Comparison of ENCODE assay signal across 21 mouse cellular contexts in genomic region chr6:90836749-90837148, GRCm38 (mm10).
DNase-seq lines count a peak whose midpoint lies in the region; ATAC-seq and TF ChIP-seq lines count a peak whose summit lies in the region.
"Had no signal": no experiment of that assay in that cellular context is flagged by ENCODE, and none has a peak within 500 bp of the region (broad histone marks: within the 10 kb centered on the region; RNA-seq: fewer than 3 reads in every experiment).

No protein-coding gene starts in this region.

- H3K4me2 ChIP-seq in heart, embryonic 11.5 days = no peak overlapping the region

- WGBS in heart, embryonic 10.5 days = 20% methylated on average over 2 of the region's 2 CpGs
- 40% methylated on average over 2 of the region's 2 CpGs for WGBS in heart, embryonic 11.5 days (ENCODE audit: insufficient replicate concordance)

- no peaks in the 10 kb centered on the region for H3K27me3 ChIP-seq in heart, embryonic 10.5 days (ENCODE audit: insufficient read depth, poor library complexity, severe bottlenecking)
- H3K27me3 ChIP-seq in heart, embryonic 11.5 days (ENCODE audit: control insufficient read depth, insufficient read depth, low read length) = no peaks in the 10 kb centered on the region
- no peaks in the 10 kb centered on the region for H3K27me3 ChIP-seq in MEL (ENCODE audit: control insufficient read depth in 1 of 2, insufficient read depth in 2 of 2, low read length in 2 of 2)
- H3K27me3 ChIP-seq: Patski had no signal

- ATAC-seq in heart, embryonic 11.5 days (replicated peaks; ENCODE audit: insufficient number of reproducible peaks, low FRiP score, low TSS enrichment) = no peak
- ATAC-seq: activated CD4-positive, CD25-positive, alpha-beta regulatory T cell, adult 4 months; CD4-positive, CD25-positive, alpha-beta regulatory T cell, adult 4 months; Patski had no signal

- TF ChIP-seq EP300 in MEL (IDR thresholded peaks at IDR 0.05; ENCODE audit: low read depth in 1 of 2, low read length in 2 of 2) = peak in 1 of 2 experiments; percentile 66; a peak in 1 of 4 replicates

- TF ChIP-seq POLR2A in MEL (IDR thresholded peaks at IDR 0.05; ENCODE audit: control insufficient read depth in 1 of 2, insufficient read depth in 1 of 2, low read depth in 1 of 2, low read length in 2 of 2, poor library complexity in 1 of 2) = no peak

- TF ChIP-seq RAD21 in MEL (IDR thresholded peaks at IDR 0.05; ENCODE audit: low read depth, low read length) = no peak

- H3K4me1 ChIP-seq in heart, embryonic 10.5 days = peaks cover 55% of the 10 kb centered on the region
- peaks cover 24% of the 10 kb centered on the region for H3K4me1 ChIP-seq in heart, embryonic 11.5 days (ENCODE audit: control insufficient read depth, insufficient read depth, low read length)
- peaks cover 2 to 3% of the 10 kb centered on the region in 2 experiments; a peak in 1 of 4 replicates for H3K4me1 ChIP-seq in MEL (ENCODE audit: control insufficient read depth in 1 of 2, insufficient read depth in 2 of 2, low read length in 2 of 2)

- DNase-seq in heart, adult 11 months = peak; percentile 33
- no peak for DNase-seq in heart, postnatal 14 days
- no peak for DNase-seq in heart, embryonic 10.5 days (ENCODE audit: low spot score)
- no peak for DNase-seq in MEL (ENCODE audit: low read depth, low spot score)
- DNase-seq in layer of hippocampus, adult 18-20 months (ENCODE audit: low spot score in 2 of 2) = no peak
- DNase-seq: adrenal gland, adult 2 months; adrenal gland, adult 8-10 months; adrenal gland, postnatal 10 days; adrenal gland, postnatal 14 days; adrenal gland, postnatal 25 days; adrenal gland, postnatal 36 days; B cell, adult 2 months; cerebellum, adult 11 months; cerebellum, adult 11-12 months; cerebellum, adult 18-20 months; cerebellum, adult 2 months had no signal

- no peaks in the 10 kb centered on the region for H3K79me2 ChIP-seq in MEL (ENCODE audit: control insufficient read depth, insufficient read depth, low read length, poor library complexity)

- no peaks in the 10 kb centered on the region for H3K36me3 ChIP-seq in heart, embryonic 10.5 days
- no peaks in the 10 kb centered on the region for H3K36me3 ChIP-seq in heart, embryonic 11.5 days (ENCODE audit: control insufficient read depth, insufficient read depth, low read length)
- peaks cover 0 to 4% of the 10 kb centered on the region in 2 experiments; a peak in 1 of 4 replicates for H3K36me3 ChIP-seq in MEL (ENCODE audit: control insufficient read depth in 1 of 2, insufficient read depth in 2 of 2, low read length in 2 of 2)
- H3K36me3 ChIP-seq: G1E had no signal

- no peaks in the 10 kb centered on the region for H3K9me3 ChIP-seq in heart, embryonic 10.5 days
- H3K9me3 ChIP-seq in heart, embryonic 11.5 days (replicated peaks; ENCODE audit: control insufficient read depth, low read length) = no peaks in the 10 kb centered on the region
- no peaks in the 10 kb centered on the region for H3K9me3 ChIP-seq in MEL (replicated peaks; ENCODE audit: insufficient read depth, low read length)
- H3K9me3 ChIP-seq: G1E had no signal

- H3K27ac ChIP-seq in heart, embryonic 10.5 days = peak overlapping the region; percentile 76; the same call in 1 of the 2 replicates
- H3K27ac ChIP-seq in heart, embryonic 11.5 days (ENCODE audit: low read depth, low read length) = no peak overlapping the region
- H3K27ac ChIP-seq in MEL (ENCODE audit: control insufficient read depth, low read depth, low read length) = no peak overlapping the region

- intact Hi-C loops in heart, postnatal 14 days (cut with DNase I) = no loop called here

- no peak overlapping the region for H3K9ac ChIP-seq in heart, embryonic 11.5 days (ENCODE audit: low read depth, low read length)
- no peak overlapping the region for H3K9ac ChIP-seq in MEL (ENCODE audit: control insufficient read depth, low read depth, low read length, poor library complexity, severe bottlenecking)

- no peak for TF ChIP-seq CTCF in MEL (IDR thresholded peaks at IDR 0.05 in 2 of 3, conservative IDR thresholded peaks at IDR 0.05 in 1 of 3; ENCODE audit: control insufficient read depth in 1 of 3, insufficient read depth in 1 of 3, low read depth in 2 of 3, low read length in 3 of 3, poor library complexity in 1 of 3, severe bottlenecking in 1 of 3)

- H3K4me3 ChIP-seq in heart, embryonic 10.5 days = no peak overlapping the region
- H3K4me3 ChIP-seq in heart, embryonic 11.5 days (ENCODE audit: low read depth, low read length) = no peak overlapping the region
- no peak overlapping the region for H3K4me3 ChIP-seq in MEL (ENCODE audit: control insufficient read depth in 1 of 2, insufficient read depth in 1 of 2, low read depth in 2 of 2, low read length in 2 of 2)

TF ChIP-seq in MEL, 35 proteins besides CTCF, POLR2A, EP300 and RAD21:
- TF ChIP-seq TCF12 (IDR thresholded peaks at IDR 0.05; ENCODE audit: low read depth, low read length) (peak; percentile 83; the same call in 1 of the 2 replicates), USF1 (IDR thresholded peaks at IDR 0.05; ENCODE audit: low read depth, low read length) (0 out of 2 replicates have a peak, but pooled peaks have one; percentile 4), E2F4 (IDR thresholded peaks at IDR 0.05; ENCODE audit: borderline replicate concordance, low read depth, low read length) (no peak), ETS1 (IDR thresholded peaks at IDR 0.05; ENCODE audit: low read depth, low read length) (peak; percentile 19; the same call in 1 of the 2 replicates), POLR2AphosphoS5 (IDR thresholded peaks at IDR 0.05; ENCODE audit: borderline replicate concordance, low read depth, low read length) (no peak), RCOR1 (IDR thresholded peaks at IDR 0.05; ENCODE audit: low read depth, low read length) (peak; percentile 36; the same call in 1 of the 2 replicates)
TF ChIP-seq in MEL: peak in this region for 4.
